Mouse (Mus musculus): Measurements from ENCODE around the gene Trpm3. TPM values are rescaled to one million over a fixed set of nuclear protein-coding genes. Genes with fewer than 3 reads are reported as not detected.

Trpm3 gene
- total RNA-seq, 1 experiment from 2014 or later: not detected

GRCm38 (mm10) chr19:22758496-22758895 lies 619.6 kb downstream of the Trpm3 start:
- ATAC-seq (replicated peaks in 1 of 2; ENCODE audit: insufficient read depth in 1 of 2, low FRiP score in 2 of 2, low TSS enrichment in 1 of 2, low read depth in 1 of 2, poor library complexity in 2 of 2, severe bottlenecking in 2 of 2): no peak

GRCm38 (mm10) chr19:22768242-22768641 lies 629.4 kb downstream of the Trpm3 start:
- ATAC-seq (replicated peaks in 1 of 2; ENCODE audit: insufficient read depth in 1 of 2, low FRiP score in 2 of 2, low TSS enrichment in 1 of 2, low read depth in 1 of 2, poor library complexity in 2 of 2, severe bottlenecking in 2 of 2): no peak

- ATAC-seq (replicated peaks in 1 of 2; ENCODE audit: insufficient read depth in 1 of 2, low FRiP score in 2 of 2, low TSS enrichment in 1 of 2, low read depth in 1 of 2, poor library complexity in 2 of 2, severe bottlenecking in 2 of 2): no peak
These were observed 636.4 kb downstream of the Trpm3 start for GRCm38 (mm10) chr19:22775191-22775695.

- no peak for ATAC-seq (replicated peaks in 1 of 2; ENCODE audit: insufficient read depth in 1 of 2, low FRiP score in 2 of 2, low TSS enrichment in 1 of 2, low read depth in 1 of 2, poor library complexity in 2 of 2, severe bottlenecking in 2 of 2)
These were observed 641.5 kb downstream of the Trpm3 start for GRCm38 (mm10) chr19:22780192-22780843.

GRCm38 (mm10) chr19:22781579-22781978 lies 642.7 kb downstream of the Trpm3 start:
- ATAC-seq (replicated peaks in 1 of 2; ENCODE audit: insufficient read depth in 1 of 2, low FRiP score in 2 of 2, low TSS enrichment in 1 of 2, low read depth in 1 of 2, poor library complexity in 2 of 2, severe bottlenecking in 2 of 2): no peak

- no peak for ATAC-seq (replicated peaks in 1 of 2; ENCODE audit: insufficient read depth in 1 of 2, low FRiP score in 2 of 2, low TSS enrichment in 1 of 2, low read depth in 1 of 2, poor library complexity in 2 of 2, severe bottlenecking in 2 of 2)
These were observed 644.9 kb downstream of the Trpm3 start for GRCm38 (mm10) chr19:22783745-22784144.

- ATAC-seq (replicated peaks in 1 of 2; ENCODE audit: insufficient read depth in 1 of 2, low FRiP score in 2 of 2, low TSS enrichment in 1 of 2, low read depth in 1 of 2, poor library complexity in 2 of 2, severe bottlenecking in 2 of 2): no peak
These were observed 650.9 kb downstream of the Trpm3 start for GRCm38 (mm10) chr19:22789753-22790152.

GRCm38 (mm10) chr19:22796996-22797395 lies 658.1 kb downstream of the Trpm3 start:
- no peak for ATAC-seq (replicated peaks in 1 of 2; ENCODE audit: insufficient read depth in 1 of 2, low FRiP score in 2 of 2, low TSS enrichment in 1 of 2, low read depth in 1 of 2, poor library complexity in 2 of 2, severe bottlenecking in 2 of 2)

GRCm38 (mm10) chr19:22800471-22800870 lies 661.6 kb downstream of the Trpm3 start:
- no peak for ATAC-seq (replicated peaks in 1 of 2; ENCODE audit: insufficient read depth in 1 of 2, low FRiP score in 2 of 2, low TSS enrichment in 1 of 2, low read depth in 1 of 2, poor library complexity in 2 of 2, severe bottlenecking in 2 of 2)

GRCm38 (mm10) chr19:22803396-22803795 lies 664.5 kb downstream of the Trpm3 start:
- no peak for ATAC-seq (replicated peaks in 1 of 2; ENCODE audit: insufficient read depth in 1 of 2, low FRiP score in 2 of 2, low TSS enrichment in 1 of 2, low read depth in 1 of 2, poor library complexity in 2 of 2, severe bottlenecking in 2 of 2)

GRCm38 (mm10) chr19:22804311-22804710 lies 665.5 kb downstream of the Trpm3 start:
- no peak for ATAC-seq (replicated peaks in 1 of 2; ENCODE audit: insufficient read depth in 1 of 2, low FRiP score in 2 of 2, low TSS enrichment in 1 of 2, low read depth in 1 of 2, poor library complexity in 2 of 2, severe bottlenecking in 2 of 2)

- no peak for ATAC-seq (replicated peaks in 1 of 2; ENCODE audit: insufficient read depth in 1 of 2, low FRiP score in 2 of 2, low TSS enrichment in 1 of 2, low read depth in 1 of 2, poor library complexity in 2 of 2, severe bottlenecking in 2 of 2)
These were observed 671.4 kb downstream of the Trpm3 start for GRCm38 (mm10) chr19:22810247-22810646.

GRCm38 (mm10) chr19:22821741-22822140 lies 682.9 kb downstream of the Trpm3 start:
- ATAC-seq (replicated peaks in 1 of 2; ENCODE audit: insufficient read depth in 1 of 2, low FRiP score in 2 of 2, low TSS enrichment in 1 of 2, low read depth in 1 of 2, poor library complexity in 2 of 2, severe bottlenecking in 2 of 2): no peak

- no peak for ATAC-seq (replicated peaks in 1 of 2; ENCODE audit: insufficient read depth in 1 of 2, low FRiP score in 2 of 2, low TSS enrichment in 1 of 2, low read depth in 1 of 2, poor library complexity in 2 of 2, severe bottlenecking in 2 of 2)
These were observed 684.7 kb downstream of the Trpm3 start for GRCm38 (mm10) chr19:22823491-22823981.

GRCm38 (mm10) chr19:22825812-22826211 lies 687.0 kb downstream of the Trpm3 start:
- ATAC-seq (replicated peaks in 1 of 2; ENCODE audit: insufficient read depth in 1 of 2, low FRiP score in 2 of 2, low TSS enrichment in 1 of 2, low read depth in 1 of 2, poor library complexity in 2 of 2, severe bottlenecking in 2 of 2): no peak

- no peak for ATAC-seq (replicated peaks in 1 of 2; ENCODE audit: insufficient read depth in 1 of 2, low FRiP score in 2 of 2, low TSS enrichment in 1 of 2, low read depth in 1 of 2, poor library complexity in 2 of 2, severe bottlenecking in 2 of 2)
These were observed 689.4 kb downstream of the Trpm3 start for GRCm38 (mm10) chr19:22828198-22828742.

- no peak for ATAC-seq (replicated peaks in 1 of 2; ENCODE audit: insufficient read depth in 1 of 2, low FRiP score in 2 of 2, low TSS enrichment in 1 of 2, low read depth in 1 of 2, poor library complexity in 2 of 2, severe bottlenecking in 2 of 2)
These were observed 702.5 kb downstream of the Trpm3 start for GRCm38 (mm10) chr19:22841081-22842040.

- ATAC-seq (replicated peaks in 1 of 2; ENCODE audit: insufficient read depth in 1 of 2, low FRiP score in 2 of 2, low TSS enrichment in 1 of 2, low read depth in 1 of 2, poor library complexity in 2 of 2, severe bottlenecking in 2 of 2): no peak
These were observed 703.9 kb downstream of the Trpm3 start for GRCm38 (mm10) chr19:22842697-22843096.
